Mouse (Mus musculus) liver, postnatal 0 days (tissue): Measurements from ENCODE around the gene Pirb. TPM values are rescaled to one million over a fixed set of nuclear protein-coding genes. Genes with fewer than 3 reads are reported as not detected.

Experiments used
- ATAC-seq: fragments of 200-750 bp; cut with Nextera tagmentation; 2 replicates; pipeline ENCODE4 v1.8.0; 2017; ENCODE audit warnings: mild to moderate bottlenecking, moderate library complexity
- DNase-seq: peaks from one replicate; pipeline ENCODE4 v3.0.0-alpha.2; 2016
- H3K27ac ChIP-seq: fragments of 300-500 bp; sonication (generic); 2 replicates; pipeline ENCODE4 v1.5.1; 2014; ENCODE audit warnings: antibody characterized with exemption, moderate library complexity, mild to moderate bottlenecking, low read depth
- H3K27me3 ChIP-seq: fragments of 300-500 bp; sonication (generic); 2 replicates; pipeline ENCODE4 v1.6.1; 2014; ENCODE audit warnings: low read length, control low read depth, mixed read lengths; ENCODE audit not compliant: insufficient read depth
- H3K36me3 ChIP-seq: fragments of 300-500 bp; sonication (generic); replicated peaks from 2 replicates; pipeline ENCODE4 v1.6.1; 2014; ENCODE audit warnings: mild to moderate bottlenecking, control low read depth, low read length, moderate library complexity, mixed read lengths; ENCODE audit not compliant: insufficient read depth
- H3K4me1 ChIP-seq: fragments of 300-500 bp; sonication (generic); 2 replicates; pipeline ENCODE4 v1.6.1; 2014; ENCODE audit warnings: antibody characterized with exemption, mild to moderate bottlenecking, control low read depth; ENCODE audit not compliant: insufficient read depth
- H3K4me2 ChIP-seq: fragments of 300-500 bp; sonication (generic); 2 replicates; pipeline ENCODE4 v1.6.1; 2014; ENCODE audit warnings: low read depth, mild to moderate bottlenecking, low read length, moderate library complexity, mixed read lengths
- H3K4me3 ChIP-seq: fragments of 300-500 bp; sonication (generic); 2 replicates; pipeline ENCODE4 v1.5.1; 2014; ENCODE audit warnings: low read depth, low read length
- H3K9ac ChIP-seq: fragments of 300-500 bp; sonication (generic); replicated peaks from 2 replicates; pipeline ENCODE4 v1.6.1; 2014; ENCODE audit warnings: mild to moderate bottlenecking, moderate library complexity
- H3K9me3 ChIP-seq: fragments of 300-500 bp; sonication (generic); 2 replicates; pipeline ENCODE4 v1.6.1; 2016; ENCODE audit warnings: mild to moderate bottlenecking, control low read depth, low read length, mixed read lengths
- CTCF ChIP-seq: sonication (generic); IDR thresholded peaks from 2 replicates; pipeline ENCODE4 v1.5.1; 2016; ENCODE audit warnings: antibody characterized with exemption, low read depth
- EP300 ChIP-seq: IDR thresholded peaks from 2 replicates; pipeline ENCODE4 v1.6.1; 2016; ENCODE audit warnings: antibody characterized with exemption, low read depth, mild to moderate bottlenecking
- WGBS: fragments of 180-500 bp; shearing (Covaris S2); extraction: QIAGEN DNeasy Blood & Tissue Kit; methylation state at CpG from one replicate; pipeline ENCODE4 v1.1.7; 2014; ENCODE audit not compliant: insufficient replicate concordance; 5-methylcytosine and 5-hydroxymethylcytosine counted together
- polyA plus RNA-seq: library from polyadenylated mRNA; unstranded; fragments of >200 nt; fragmentation: Nextera tagmentation; extraction: Ambion mirVana; gene quantifications from 2 replicates; pipeline ENCODE4 v1.2.1, GENCODE M21; 2015

Gene Pirb
- polyA plus RNA-seq, 1 experiment from 2014 or later, result 7.0 TPM

- H3K27me3 ChIP-seq, result no peaks in the 10 kb centered on the region
- no peak overlapping the region for H3K27ac ChIP-seq
- no peak for DNase-seq
- no peak overlapping the region for H3K4me3 ChIP-seq
- TF ChIP-seq EP300, result no peak
- TF ChIP-seq CTCF, result no peak
- H3K9ac ChIP-seq, result no peak overlapping the region
- 85% methylated on average over 10 of the region's 10 CpGs for WGBS
- H3K4me1 ChIP-seq, result no peaks in the 10 kb centered on the region
- no peak overlapping the region for H3K4me2 ChIP-seq
- ATAC-seq, result no peak
- H3K36me3 ChIP-seq, result peaks cover 27% of the 10 kb centered on the region
- H3K9me3 ChIP-seq, result no peaks in the 10 kb centered on the region
These were observed 36.2 kb downstream of the Pirb start for GRCm38 (mm10) chr7:3683908-3684550.

GRCm38 (mm10) chr7:3677342-3677741 is 42.8 kb downstream of the Pirb start, which contains the start of gene Tmc4:
Tmc4 (minus strand) TSS chr7:3677553.
- no peaks in the 10 kb centered on the region for H3K36me3 ChIP-seq
- H3K27me3 ChIP-seq, result no peaks in the 10 kb centered on the region
- H3K4me3 ChIP-seq, result no peak within 1 kb of the TSS
- ATAC-seq, result peak; percentile 61; the same call in 1 of the 2 replicates
- H3K9me3 ChIP-seq, result no peaks in the 10 kb centered on the region
- DNase-seq, result peak; percentile 27
- H3K4me1 ChIP-seq, result no peaks in the 10 kb centered on the region
- TF ChIP-seq CTCF, result no peak
- TF ChIP-seq EP300, result no peak
- 59% methylated on average over 9 of the region's 9 CpGs for WGBS
- peak within 1 kb of the TSS; percentile 18; the same call in 1 of the 2 replicates for H3K4me2 ChIP-seq
- 0 out of 2 replicates have a peak within 1 kb of the TSS, but pooled peaks have one; percentile 16 for H3K27ac ChIP-seq
- H3K9ac ChIP-seq, result no peak within 1 kb of the TSS; the same call in 1 of the 2 replicates

GRCm38 (mm10) chr7:3676371-3676770 is 43.8 kb downstream of the Pirb start:
- Histone ChIP-seq H3K4me3 (no peak overlapping the region), H3K27me3 (no peaks in the 10 kb centered on the region), H3K9ac (no peak overlapping the region), H3K4me2 (no peak overlapping the region), H3K9me3 (no peaks in the 10 kb centered on the region), H3K27ac (no peak overlapping the region), H3K4me1 (no peaks in the 10 kb centered on the region), H3K36me3 (no peaks in the 10 kb centered on the region)
- TF ChIP-seq CTCF (no peak), EP300 (no peak)
- ATAC-seq, result no peak
- no peak for DNase-seq
- 89% methylated on average over 12 of the region's 12 CpGs for WGBS

GRCm38 (mm10) chr7:3675228-3675548 is 45.0 kb downstream of the Pirb start:
- 63% methylated on average over 3 of the region's 3 CpGs for WGBS
- ATAC-seq, result no peak
- Histone ChIP-seq H3K27me3 (no peaks in the 10 kb centered on the region), H3K36me3 (no peaks in the 10 kb centered on the region), H3K4me2 (no peak overlapping the region), H3K9ac (no peak overlapping the region), H3K27ac (no peak overlapping the region), H3K4me1 (no peaks in the 10 kb centered on the region), H3K9me3 (no peaks in the 10 kb centered on the region), H3K4me3 (no peak overlapping the region)
- no peak for TF ChIP-seq EP300
- no peak for TF ChIP-seq CTCF
- no peak for DNase-seq

GRCm38 (mm10) chr7:3674507-3675227 is 45.5 kb downstream of the Pirb start:
- H3K4me3 ChIP-seq, result no peak overlapping the region
- no peak overlapping the region for H3K9ac ChIP-seq
- H3K27me3 ChIP-seq, result no peaks in the 10 kb centered on the region
- H3K4me1 ChIP-seq, result no peaks in the 10 kb centered on the region
- no peaks in the 10 kb centered on the region for H3K36me3 ChIP-seq
- DNase-seq (peak; percentile 88), ATAC-seq (peak; percentile 89)
- no peak overlapping the region for H3K27ac ChIP-seq
- no peaks in the 10 kb centered on the region for H3K9me3 ChIP-seq
- WGBS, result 51% methylated on average over 10 of the region's 10 CpGs
- TF ChIP-seq EP300, result no peak
- TF ChIP-seq CTCF, result peak; percentile 95
- H3K4me2 ChIP-seq, result no peak overlapping the region

- peaks cover 17% of the 10 kb centered on the region for H3K36me3 ChIP-seq
- peak overlapping the region; percentile 80 for H3K4me3 ChIP-seq
- peak overlapping the region; percentile 48; the same call in 1 of the 2 replicates for H3K9ac ChIP-seq
- DNase-seq (no peak), ATAC-seq (no peak)
- peak overlapping the region; percentile 91 for H3K4me2 ChIP-seq
- H3K4me1 ChIP-seq, result peaks cover 19% of the 10 kb centered on the region
- peak; percentile 35 for TF ChIP-seq CTCF
- no peak for TF ChIP-seq EP300
- 30% methylated on average over 14 of the region's 14 CpGs for WGBS
- no peaks in the 10 kb centered on the region for H3K9me3 ChIP-seq
- H3K27me3 ChIP-seq, result no peaks in the 10 kb centered on the region
- peak overlapping the region; percentile 18; the same call in 1 of the 2 replicates for H3K27ac ChIP-seq
These were observed 53.2 kb downstream of the Pirb start for GRCm38 (mm10) chr7:3666921-3667391.
